Mouse (Mus musculus) hindbrain, embryonic 10.5 days (tissue): ENCODE measurements at regions not wholly inside any gene's neighbourhood (a gene's known extent, or its start where the extent isn't known, plus 50 kb on each side); places are given as distances from the start of the nearest gene placed in this dataset.
"Not testable (repeated sequence)": the region's sequence is repeated elsewhere in the genome, so short reads cannot be mapped to it uniquely, and the experiment has no call there.

ENCODE experiments used
- DNase-seq: peaks from one replicate; pipeline ENCODE4 v3.0.0-alpha.2; 2017; ENCODE audit warnings: low spot score
- H3K27ac ChIP-seq: fragments of 300-500 bp; sonication (generic); 2 replicates; pipeline ENCODE4 v1.5.1; 2016; ENCODE audit warnings: mild to moderate bottlenecking, moderate library complexity
- H3K27me3 ChIP-seq: fragments of 300-500 bp; sonication (generic); 2 replicates; pipeline ENCODE4 v1.6.1; 2016; ENCODE audit warnings: mild to moderate bottlenecking; ENCODE audit not compliant: poor library complexity, insufficient read depth, severe bottlenecking
- H3K36me3 ChIP-seq: fragments of 300-500 bp; sonication (generic); 2 replicates; pipeline ENCODE4 v1.6.1; 2016; ENCODE audit warnings: mild to moderate bottlenecking, moderate library complexity
- H3K4me1 ChIP-seq: fragments of 300-500 bp; sonication (generic); replicated peaks from 2 replicates; pipeline ENCODE4 v1.6.1; 2016; ENCODE audit warnings: mild to moderate bottlenecking
- H3K4me3 ChIP-seq: fragments of 300-500 bp; sonication (generic); 2 replicates; pipeline ENCODE4 v1.5.1; 2016; ENCODE audit warnings: mild to moderate bottlenecking, moderate library complexity
- H3K9me3 ChIP-seq: fragments of 300-500 bp; sonication (generic); 2 replicates; pipeline ENCODE4 v1.6.1; 2016; ENCODE audit warnings: mild to moderate bottlenecking, moderate library complexity
- WGBS: fragments of 180-500 bp; shearing (Covaris S2); methylation state at CpG from one replicate; pipeline ENCODE4 v1.1.7; 2016; 5-methylcytosine and 5-hydroxymethylcytosine counted together

DNA sequence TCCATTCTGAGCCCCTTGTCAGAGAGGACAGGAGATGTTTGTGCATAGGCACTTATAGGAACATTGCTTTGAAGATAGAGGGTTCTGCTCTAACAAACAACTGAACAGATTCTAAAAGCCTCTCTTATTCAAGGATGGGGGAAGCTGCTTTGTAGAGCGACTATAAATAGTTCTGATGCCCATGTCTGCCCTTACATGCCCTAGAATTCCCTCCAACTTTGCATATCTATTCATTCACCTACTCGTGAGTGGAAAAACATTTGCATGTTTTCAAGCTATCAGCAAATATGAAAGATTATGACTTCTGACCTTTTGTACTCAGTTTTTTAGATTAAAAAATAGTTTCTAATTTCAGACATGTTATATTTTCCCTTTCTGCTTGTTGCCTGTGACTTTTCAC lies 222.0 kb downstream of the Trib2 start:
- Histone ChIP-seq H3K27me3 (no peaks in the 10 kb centered on the region), H3K36me3 (no peaks in the 10 kb centered on the region), H3K4me3 (no peak overlapping the region), H3K9me3 (no peaks in the 10 kb centered on the region), H3K27ac (no peak overlapping the region), H3K4me1 (no peaks in the 10 kb centered on the region)
- 66% methylated on average over 2 of the region's 2 CpGs for WGBS
- DNase-seq, result no peak

DNA sequence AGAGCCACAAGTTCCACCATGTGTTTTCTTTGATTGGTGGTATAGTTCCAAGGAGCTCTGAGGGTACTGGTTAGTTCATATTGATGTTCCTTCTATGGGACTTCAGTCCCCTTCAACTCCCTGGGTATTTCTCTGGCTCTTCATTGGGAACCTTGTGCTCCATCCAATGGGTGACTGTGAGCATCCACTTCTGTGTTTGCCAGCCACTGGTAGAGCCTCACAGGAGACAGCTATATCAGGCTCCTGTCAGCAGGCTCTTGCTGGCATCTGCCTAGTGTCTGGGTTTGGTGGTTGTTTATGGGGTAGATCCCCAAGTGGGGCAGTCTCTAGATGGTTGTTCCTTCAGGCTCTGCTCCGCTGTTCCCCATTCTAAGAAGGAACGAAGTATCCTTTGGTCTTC lies 228.9 kb downstream of the Trib2 start:
- not testable (repeated sequence) for H3K27ac ChIP-seq, H3K9me3 ChIP-seq, H3K4me3 ChIP-seq, DNase-seq, H3K36me3 ChIP-seq, H3K27me3 ChIP-seq, H3K4me1 ChIP-seq
- WGBS, result 96% methylated on average over 2 of the region's 2 CpGs

DNA sequence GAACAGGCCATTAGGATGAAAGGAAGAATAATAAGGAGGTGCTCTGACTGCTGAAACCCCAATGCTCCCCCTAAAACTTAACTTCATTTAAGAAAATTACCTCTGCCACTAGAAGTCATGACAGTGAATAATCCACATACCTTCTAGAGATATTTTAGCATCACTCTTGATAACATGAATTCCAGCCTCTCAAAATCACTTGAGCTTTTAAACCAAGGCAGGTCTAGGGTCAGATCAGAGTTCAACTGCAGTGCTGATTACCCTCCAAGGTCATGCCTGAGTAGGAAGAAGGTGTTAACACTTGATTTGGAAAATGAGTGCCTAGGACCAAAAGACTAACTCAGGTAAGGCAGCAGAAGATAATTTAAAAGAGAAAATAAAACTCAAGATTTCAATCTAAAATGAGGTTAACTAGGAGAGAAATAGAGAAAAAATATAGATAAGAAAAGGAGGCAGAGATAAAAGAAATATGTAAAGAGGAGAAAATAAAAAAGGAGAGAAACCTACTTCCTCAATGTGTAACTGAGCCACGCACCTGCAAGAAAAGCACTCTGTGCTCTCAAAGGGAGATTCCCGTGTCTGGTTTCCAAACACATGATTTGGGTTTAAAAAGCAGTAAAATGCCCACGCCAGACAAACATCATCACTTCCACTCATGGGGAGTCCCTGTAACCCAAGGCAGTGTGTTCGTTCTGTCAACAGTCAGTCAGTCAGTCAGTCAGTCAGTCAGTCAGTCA lies 229.8 kb downstream of the Trib2 start:
- 86% methylated on average over 4 of the region's 4 CpGs for WGBS
- H3K4me1 ChIP-seq, result no peaks in the 10 kb centered on the region
- H3K36me3 ChIP-seq, result no peaks in the 10 kb centered on the region
- no peaks in the 10 kb centered on the region for H3K9me3 ChIP-seq
- no peaks in the 10 kb centered on the region for H3K27me3 ChIP-seq
- H3K4me3 ChIP-seq, result no peak overlapping the region
- no peak overlapping the region for H3K27ac ChIP-seq
- DNase-seq, result no peak

DNA sequence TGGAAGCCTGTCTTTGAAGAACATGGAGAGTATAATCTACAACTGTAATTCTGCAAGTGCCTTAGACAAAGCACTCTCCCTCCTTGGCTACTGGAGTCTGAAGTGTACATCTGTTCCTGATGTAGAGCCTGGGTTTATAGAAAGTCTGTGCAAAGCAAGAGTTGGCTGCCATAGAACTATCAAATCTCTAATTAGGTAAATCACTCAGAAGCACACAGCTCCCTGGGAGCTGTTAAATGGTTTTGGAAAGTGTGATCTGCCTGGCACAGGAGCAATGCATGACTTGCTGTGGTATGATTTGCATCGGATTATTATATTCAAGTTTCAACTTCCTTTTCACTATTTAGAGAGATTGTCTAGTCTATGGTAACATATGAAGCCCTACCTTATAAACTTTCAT lies 230.9 kb downstream of the Trib2 start:
- no peak overlapping the region for H3K4me3 ChIP-seq
- no peaks in the 10 kb centered on the region for H3K4me1 ChIP-seq
- H3K9me3 ChIP-seq, result no peaks in the 10 kb centered on the region
- H3K36me3 ChIP-seq, result no peaks in the 10 kb centered on the region
- no peaks in the 10 kb centered on the region for H3K27me3 ChIP-seq
- DNase-seq, result no peak
- H3K27ac ChIP-seq, result no peak overlapping the region
- 78% methylated on average over 1 of the region's 1 CpGs for WGBS

DNA sequence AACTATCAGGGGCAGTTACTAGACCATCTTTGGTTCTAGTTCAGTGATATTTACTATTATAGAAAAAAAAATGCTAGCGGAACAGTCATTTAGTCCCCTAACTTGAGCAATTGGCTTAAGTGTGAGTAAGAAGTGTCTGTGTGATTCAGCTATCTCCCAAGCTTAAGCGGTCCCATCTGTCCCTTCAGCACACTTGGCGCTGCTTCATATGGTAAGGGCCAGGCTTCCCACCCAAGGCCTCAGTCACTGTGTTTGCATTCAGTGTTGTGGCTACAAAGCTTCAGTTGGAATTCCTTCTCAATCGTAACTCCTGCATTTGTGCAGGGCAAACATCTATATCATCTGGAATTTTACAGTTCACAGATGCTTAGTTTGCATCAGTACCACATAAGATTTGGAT lies 232.0 kb downstream of the Trib2 start:
- Histone ChIP-seq H3K9me3 (no peaks in the 10 kb centered on the region), H3K4me1 (no peaks in the 10 kb centered on the region), H3K27ac (no peak overlapping the region), H3K36me3 (no peaks in the 10 kb centered on the region), H3K27me3 (no peaks in the 10 kb centered on the region), H3K4me3 (no peak overlapping the region)
- 92% methylated on average over 4 of the region's 4 CpGs for WGBS
- no peak for DNase-seq

DNA sequence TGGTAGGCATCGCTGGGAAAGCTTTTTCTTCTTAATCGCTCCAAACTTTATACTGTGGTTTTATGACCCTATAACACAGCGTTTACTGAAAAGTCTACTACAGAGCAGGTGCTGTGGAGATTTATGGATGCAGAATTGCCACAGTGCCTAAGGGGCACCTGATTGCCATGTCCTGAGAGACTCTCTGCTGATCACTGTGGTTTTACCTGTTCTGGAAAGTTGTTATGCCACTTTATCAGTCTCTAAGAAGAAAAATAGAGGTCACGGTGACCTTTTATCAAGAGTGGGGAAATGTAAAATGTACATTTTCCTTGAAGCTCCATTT lies 250.0 kb downstream of the Trib2 start:
- no peak for DNase-seq
- no peaks in the 10 kb centered on the region for H3K9me3 ChIP-seq
- WGBS, result 60% methylated on average over 4 of the region's 4 CpGs
- no peaks in the 10 kb centered on the region for H3K36me3 ChIP-seq
- H3K27me3 ChIP-seq, result no peaks in the 10 kb centered on the region
- no peak overlapping the region for H3K4me3 ChIP-seq
- peak overlapping the region; percentile 66; the same call in 1 of the 2 replicates for H3K27ac ChIP-seq
- H3K4me1 ChIP-seq, result peaks cover 7% of the 10 kb centered on the region

DNA sequence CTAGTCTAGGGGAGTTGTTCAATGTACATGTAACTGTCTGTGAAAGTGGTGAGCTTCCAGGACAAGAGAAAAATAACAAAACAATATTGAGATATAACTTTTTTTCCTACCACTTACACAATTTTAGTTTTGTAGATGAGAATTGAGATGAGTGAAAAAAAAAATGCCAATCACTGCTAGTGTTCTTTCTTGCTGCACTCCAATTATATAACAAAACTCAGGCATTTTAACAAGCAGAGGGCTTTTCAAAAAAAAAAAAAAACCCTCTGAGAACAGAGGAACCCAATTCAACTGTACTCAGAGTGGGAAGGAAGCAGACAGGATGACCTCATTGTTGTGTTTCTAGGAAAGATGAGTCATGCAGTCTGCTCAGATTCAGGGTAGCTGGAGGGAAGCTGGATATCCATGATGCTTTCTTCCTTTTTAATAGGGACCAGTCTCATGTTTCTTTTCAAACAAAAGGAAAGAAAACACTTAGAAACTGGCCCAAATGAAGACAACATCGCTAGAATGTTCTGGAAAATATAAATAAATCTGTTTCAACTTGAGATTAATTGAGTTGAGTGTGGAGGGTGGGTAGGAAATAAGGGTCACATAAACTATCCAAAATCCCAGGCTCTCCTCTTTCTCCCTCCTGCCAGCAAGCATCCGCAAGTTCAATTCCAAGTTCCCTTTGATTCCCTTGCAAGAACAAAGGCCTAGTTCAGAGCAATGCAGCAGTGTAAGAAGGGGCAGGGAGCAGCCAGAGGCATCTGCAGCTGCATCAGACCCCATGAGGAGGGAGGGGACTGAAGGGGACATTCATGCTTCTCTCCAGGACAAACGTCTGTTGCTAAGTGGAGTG lies 250.6 kb downstream of the Trib2 start:
- no peaks in the 10 kb centered on the region for H3K36me3 ChIP-seq
- peaks cover 7% of the 10 kb centered on the region for H3K4me1 ChIP-seq
- H3K9me3 ChIP-seq, result no peaks in the 10 kb centered on the region
- DNase-seq, result peak; percentile 15
- no peak overlapping the region for H3K4me3 ChIP-seq
- peak overlapping the region; percentile 66 for H3K27ac ChIP-seq
- 23% methylated on average over 3 of the region's 3 CpGs for WGBS
- no peaks in the 10 kb centered on the region for H3K27me3 ChIP-seq

DNA sequence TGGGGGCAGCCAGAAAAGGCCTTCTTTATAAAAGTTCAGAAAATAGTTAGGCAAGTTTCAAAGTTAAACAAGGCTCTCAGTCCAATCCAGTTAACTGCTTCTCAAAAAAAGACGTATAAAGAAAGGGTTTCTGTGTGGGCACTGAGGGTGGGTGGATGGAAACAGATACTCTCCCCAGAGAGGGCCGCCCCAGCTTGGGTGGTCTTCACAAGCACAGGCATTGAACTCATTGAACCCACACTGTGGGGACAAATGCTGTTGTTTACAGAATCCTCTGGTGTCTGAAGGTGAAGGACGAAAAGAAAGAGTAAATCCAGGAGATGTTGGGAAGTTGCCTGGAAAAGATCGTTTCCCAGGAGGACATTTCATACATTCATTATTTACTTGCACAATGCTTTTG lies 253.9 kb downstream of the Trib2 start:
- Histone ChIP-seq H3K9me3 (no peaks in the 10 kb centered on the region), H3K36me3 (no peaks in the 10 kb centered on the region), H3K27me3 (no peaks in the 10 kb centered on the region), H3K4me1 (peaks cover 7% of the 10 kb centered on the region), H3K4me3 (no peak overlapping the region), H3K27ac (no peak overlapping the region)
- 52% methylated on average over 4 of the region's 4 CpGs for WGBS
- DNase-seq, result no peak

DNA sequence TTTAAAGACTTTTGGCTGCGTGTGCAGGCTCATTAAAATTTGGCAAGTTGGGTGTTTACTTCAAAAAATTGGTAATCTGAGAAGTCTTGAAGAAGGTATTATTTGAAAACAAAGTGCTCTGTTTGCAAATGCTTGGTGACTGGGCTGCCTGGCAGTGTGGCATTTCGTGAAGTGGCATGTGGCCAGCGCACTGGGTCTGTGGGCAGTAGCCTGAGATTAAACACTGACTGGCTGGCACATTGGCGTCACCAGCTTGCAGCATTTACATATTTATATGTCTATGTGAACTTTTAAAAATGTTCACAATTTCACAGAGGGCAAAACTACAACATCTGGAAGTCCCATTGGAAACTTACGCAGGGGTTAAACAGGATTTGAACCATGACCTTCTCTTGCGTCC lies 261.3 kb downstream of the Trib2 start:
- no peak overlapping the region for H3K27ac ChIP-seq
- no peaks in the 10 kb centered on the region for H3K4me1 ChIP-seq
- 90% methylated on average over 6 of the region's 6 CpGs for WGBS
- no peak overlapping the region for H3K4me3 ChIP-seq
- H3K27me3 ChIP-seq, result no peaks in the 10 kb centered on the region
- H3K36me3 ChIP-seq, result no peaks in the 10 kb centered on the region
- H3K9me3 ChIP-seq, result no peaks in the 10 kb centered on the region
- DNase-seq, result no peak

DNA sequence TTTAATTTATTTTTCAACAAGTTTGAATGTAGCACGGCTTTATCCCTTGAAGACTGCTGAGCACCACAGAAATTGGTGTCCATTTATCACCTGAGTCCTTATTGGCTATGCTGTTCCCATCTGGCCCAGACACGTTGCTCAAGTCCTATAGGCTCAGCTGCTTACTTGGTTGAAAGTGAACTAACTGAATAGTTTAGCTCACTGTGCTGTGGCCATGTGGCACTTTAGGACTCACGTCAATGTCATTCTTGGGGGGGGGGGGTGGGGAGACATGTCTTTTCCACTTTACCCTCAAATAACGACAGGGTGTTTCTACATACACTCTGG lies 263.1 kb downstream of the Trib2 start:
- 71% methylated on average over 4 of the region's 4 CpGs for WGBS
- no peak for DNase-seq
- Histone ChIP-seq H3K27me3 (no peaks in the 10 kb centered on the region), H3K4me3 (no peak overlapping the region), H3K36me3 (no peaks in the 10 kb centered on the region), H3K27ac (no peak overlapping the region), H3K4me1 (no peaks in the 10 kb centered on the region), H3K9me3 (no peaks in the 10 kb centered on the region)

DNA sequence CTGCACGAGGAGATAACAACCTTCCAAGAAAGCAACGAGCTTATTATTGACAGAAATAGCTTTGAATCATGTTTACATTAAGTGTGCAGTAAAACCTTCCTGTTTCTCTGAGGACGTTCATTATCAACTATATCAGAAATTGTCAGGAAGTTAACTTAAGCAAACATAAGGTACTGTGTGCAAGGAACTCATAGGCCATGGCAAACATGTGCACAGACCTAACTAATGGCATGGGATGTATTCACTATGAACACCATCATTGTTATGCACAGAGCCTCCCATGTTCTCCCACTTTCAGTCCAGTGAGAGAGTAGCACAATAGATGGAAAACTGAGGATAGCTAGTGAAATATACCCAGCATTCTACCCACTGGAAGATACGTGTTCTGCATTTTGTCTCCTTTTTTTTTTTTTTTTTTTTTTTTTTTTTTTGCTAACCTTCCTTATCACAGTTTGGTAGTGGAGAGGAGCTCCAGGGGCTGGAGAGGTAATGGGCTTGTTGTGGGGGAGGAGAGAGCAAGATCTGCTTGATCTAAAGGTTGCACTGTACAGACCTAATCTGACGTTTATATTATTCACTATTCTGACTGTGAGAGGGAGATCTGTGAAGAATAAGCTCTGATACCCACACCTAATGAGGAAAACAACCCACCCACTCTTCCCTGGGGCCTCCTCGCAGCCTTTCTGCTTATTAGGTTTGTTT lies 263.6 kb downstream of the Trib2 start:
- no peaks in the 10 kb centered on the region for H3K4me1 ChIP-seq

DNA sequence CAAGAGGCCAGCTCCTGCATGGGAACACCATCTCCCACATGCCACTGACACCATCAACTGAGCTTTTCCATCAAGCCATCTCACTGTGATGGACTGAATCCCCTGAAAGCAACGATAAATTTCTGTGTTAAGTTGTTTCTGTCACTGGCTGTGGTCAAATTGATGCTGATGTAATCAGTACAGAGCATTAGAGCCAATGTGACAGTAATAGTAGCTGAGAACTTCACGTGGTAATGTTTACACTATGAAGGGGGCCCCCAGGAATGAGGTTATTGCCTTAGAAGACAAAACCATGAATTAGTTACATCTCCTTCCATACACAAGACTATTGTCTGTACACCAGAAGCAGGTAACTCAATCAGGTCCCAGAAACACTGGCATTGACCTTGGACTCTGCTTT lies 264.5 kb downstream of the Trib2 start:
- H3K4me3 ChIP-seq, result no peak overlapping the region
- no peaks in the 10 kb centered on the region for H3K9me3 ChIP-seq
- H3K4me1 ChIP-seq, result no peaks in the 10 kb centered on the region
- H3K27ac ChIP-seq, result no peak overlapping the region
- WGBS, result 83% methylated on average over 2 of the region's 2 CpGs
- H3K36me3 ChIP-seq, result no peaks in the 10 kb centered on the region
- DNase-seq, result no peak
- no peaks in the 10 kb centered on the region for H3K27me3 ChIP-seq

More for the DNA sequence above, 263.6 kb downstream of the Trib2 start:
- Histone ChIP-seq H3K27me3 (no peaks in the 10 kb centered on the region), H3K4me3 (no peak overlapping the region), H3K9me3 (no peaks in the 10 kb centered on the region), H3K27ac (no peak overlapping the region), H3K36me3 (no peaks in the 10 kb centered on the region)
- WGBS, result 81% methylated on average over 6 of the region's 6 CpGs
- no peak for DNase-seq

DNA sequence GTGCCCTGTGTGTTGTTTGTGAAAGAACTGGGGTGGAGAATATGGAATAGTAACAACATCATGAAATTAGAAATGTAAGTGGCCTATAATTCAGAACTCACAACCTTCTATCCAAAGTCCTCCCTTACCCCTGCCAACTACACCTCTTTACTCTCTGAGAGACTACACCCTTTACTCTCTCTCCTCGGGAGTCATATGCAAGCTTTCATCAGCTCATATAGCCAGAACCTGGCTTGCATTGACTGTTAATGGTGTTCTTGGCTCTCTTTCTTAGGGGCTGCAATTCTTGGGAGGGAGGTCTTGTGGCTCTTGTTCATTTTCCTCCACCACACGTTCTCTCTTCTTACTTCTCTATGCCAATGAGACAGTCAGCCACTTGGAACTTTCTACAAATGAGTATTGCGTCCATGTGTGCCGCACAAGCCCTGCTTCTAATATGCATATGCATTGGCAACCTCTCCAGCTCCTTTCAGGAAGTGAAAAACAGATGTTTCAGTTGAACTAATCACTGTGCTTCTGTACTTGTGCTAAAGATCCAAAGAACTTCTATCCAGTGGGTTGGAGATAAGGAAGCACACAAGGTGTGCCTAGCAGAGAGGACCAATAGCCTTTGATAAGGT lies 265.3 kb downstream of the Trib2 start:
- 81% methylated on average over 4 of the region's 4 CpGs for WGBS

More for the DNA sequence above, 265.3 kb downstream of the Trib2 start:
- Histone ChIP-seq H3K4me3 (no peak overlapping the region), H3K36me3 (no peaks in the 10 kb centered on the region), H3K27ac (no peak overlapping the region), H3K27me3 (no peaks in the 10 kb centered on the region), H3K4me1 (no peaks in the 10 kb centered on the region), H3K9me3 (no peaks in the 10 kb centered on the region)
- DNase-seq, result no peak
